25 mouse cellular contexts compared by ENCODE assay signal in genomic region chr9:123936604-123937280, GRCm38 (mm10). TPM values are rescaled to one million over a fixed set of nuclear protein-coding genes. Genes with fewer than 3 reads are reported as not detected.
DNase-seq lines count a peak whose midpoint lies in the region; ATAC-seq and TF ChIP-seq lines count a peak whose summit lies in the region.
"Had no signal": no experiment of that assay in that cellular context is flagged by ENCODE, and none has a peak within 500 bp of the region (broad histone marks: within the 10 kb centered on the region; RNA-seq: fewer than 3 reads in every experiment).

No protein-coding gene starts in this region.

- TF ChIP-seq EP300 in MEL (IDR thresholded peaks at IDR 0.05; ENCODE audit: low read depth in 1 of 2, low read length in 2 of 2) = no peak

- no peaks in the 10 kb centered on the region for H3K36me3 ChIP-seq in C2C12 (ENCODE audit: control insufficient read depth, insufficient read depth)
- peaks cover 0 to 13% of the 10 kb centered on the region in 2 experiments; a peak in 2 of 4 replicates for H3K36me3 ChIP-seq in MEL (ENCODE audit: control insufficient read depth in 1 of 2, insufficient read depth in 2 of 2, low read length in 2 of 2)
- H3K36me3 ChIP-seq in embryonic facial prominence, embryonic 10.5 days (replicated peaks) = no peaks in the 10 kb centered on the region
- H3K36me3 ChIP-seq: embryonic facial prominence, embryonic 15.5 days; heart, embryonic 10.5 days; liver, embryonic 13.5 days; neural tube, embryonic 13.5 days had no signal

- no peak for TF ChIP-seq POLR2A in MEL (IDR thresholded peaks at IDR 0.05; ENCODE audit: control insufficient read depth in 1 of 2, insufficient read depth in 1 of 2, low read depth in 1 of 2, low read length in 2 of 2, poor library complexity in 1 of 2)

- no peaks in the 10 kb centered on the region for H3K27me3 ChIP-seq in C2C12 (ENCODE audit: control insufficient read depth, insufficient read depth, insufficient read length)
- no peaks in the 10 kb centered on the region for H3K27me3 ChIP-seq in MEL (ENCODE audit: control insufficient read depth in 1 of 2, insufficient read depth in 2 of 2, low read length in 2 of 2)
- no peaks in the 10 kb centered on the region for H3K27me3 ChIP-seq in embryonic facial prominence, embryonic 10.5 days (replicated peaks; ENCODE audit: low read depth, poor library complexity, severe bottlenecking)
- H3K27me3 ChIP-seq: embryonic facial prominence, embryonic 15.5 days; liver, embryonic 13.5 days; megakaryocyte, embryonic 14.5 days; neural tube, embryonic 13.5 days had no signal

- no peak overlapping the region for H3K9ac ChIP-seq in MEL (ENCODE audit: control insufficient read depth, low read depth, low read length, poor library complexity, severe bottlenecking)
- H3K9ac ChIP-seq: embryonic facial prominence, embryonic 15.5 days; hindbrain, embryonic 14.5 days; liver, embryonic 13.5 days; neural tube, embryonic 13.5 days had no signal

- no peak overlapping the region for H3ac ChIP-seq in C2C12 (ENCODE audit: control insufficient read depth, insufficient read length, low read depth)

- H3K79me2 ChIP-seq in C2C12 (ENCODE audit: control insufficient read depth, insufficient read depth) = no peaks in the 10 kb centered on the region
- no peaks in the 10 kb centered on the region for H3K79me2 ChIP-seq in MEL (ENCODE audit: control insufficient read depth, insufficient read depth, low read length, poor library complexity)

- H3K9me3 ChIP-seq in MEL (replicated peaks; ENCODE audit: insufficient read depth, low read length) = no peaks in the 10 kb centered on the region
- H3K9me3 ChIP-seq in embryonic facial prominence, embryonic 10.5 days = no peaks in the 10 kb centered on the region
- H3K9me3 ChIP-seq: embryonic facial prominence, embryonic 15.5 days; heart, embryonic 10.5 days; liver, embryonic 13.5 days; megakaryocyte, embryonic 14.5 days; neural tube, embryonic 13.5 days had no signal

- peak; percentile 56 for ATAC-seq in megakaryocyte, adult 5-6 weeks (ENCODE audit: poor library complexity, severe bottlenecking)
- ATAC-seq: Patski had no signal

- DNase-seq in layer of hippocampus, adult 11-12 months (ENCODE audit: low spot score) = peak; percentile 23
- DNase-seq in layer of hippocampus, adult 18-20 months (ENCODE audit: low spot score in 2 of 2) = no peak
- DNase-seq in MEL (ENCODE audit: low read depth, low spot score) = peak; percentile 73
- DNase-seq in cerebellum, postnatal 10 days = no peak
- no peak for DNase-seq in embryonic facial prominence, embryonic 10.5 days (ENCODE audit: low spot score)
- DNase-seq in testis, postnatal 14 days (ENCODE audit: low spot score) = no peak
- DNase-seq: cerebellum, adult 18-20 months; gastrocnemius, postnatal 25 days; heart, postnatal 14 days; kidney, adult 18-20 months; kidney, postnatal 25 days; left cerebral cortex, postnatal 4 days; liver, embryonic 13.5 days had no signal

- TF ChIP-seq CTCF in C2C12 (IDR thresholded peaks at IDR 0.05; ENCODE audit: control insufficient read depth, insufficient read depth, insufficient read length) (no peak), MEL (IDR thresholded peaks at IDR 0.05 in 2 of 3, conservative IDR thresholded peaks at IDR 0.05 in 1 of 3; ENCODE audit: control insufficient read depth in 1 of 3, insufficient read depth in 1 of 3, low read depth in 2 of 3, low read length in 3 of 3, poor library complexity in 1 of 3, severe bottlenecking in 1 of 3) (no peak)

- no peak overlapping the region for H3K27ac ChIP-seq in MEL (ENCODE audit: control insufficient read depth, low read depth, low read length)
- H3K27ac ChIP-seq in embryonic facial prominence, embryonic 10.5 days (replicated peaks) = no peak overlapping the region
- H3K27ac ChIP-seq: embryonic facial prominence, embryonic 15.5 days; heart, embryonic 10.5 days; hindbrain, embryonic 14.5 days; liver, embryonic 13.5 days; neural tube, embryonic 13.5 days had no signal

- WGBS in embryonic facial prominence, embryonic 10.5 days = 90% methylated on average over 9 of the region's 9 CpGs

- no peaks in the 10 kb centered on the region for H3K79me3 ChIP-seq in C2C12 (ENCODE audit: low read depth)

- H3K4me3 ChIP-seq in C2C12 (ENCODE audit: insufficient read depth, poor library complexity, severe bottlenecking) = no peak overlapping the region
- no peak overlapping the region for H3K4me3 ChIP-seq in MEL (ENCODE audit: control insufficient read depth in 1 of 2, insufficient read depth in 1 of 2, low read depth in 2 of 2, low read length in 2 of 2)
- H3K4me3 ChIP-seq in embryonic facial prominence, embryonic 10.5 days = no peak overlapping the region
- H3K4me3 ChIP-seq: embryonic facial prominence, embryonic 15.5 days; heart, embryonic 10.5 days; liver, embryonic 13.5 days; megakaryocyte, embryonic 14.5 days; neural tube, embryonic 13.5 days had no signal

- peaks cover 10 to 29% of the 10 kb centered on the region in 2 experiments for H3K4me1 ChIP-seq in MEL (ENCODE audit: control insufficient read depth in 1 of 2, insufficient read depth in 2 of 2, low read length in 2 of 2)
- H3K4me1 ChIP-seq in embryonic facial prominence, embryonic 10.5 days = no peaks in the 10 kb centered on the region
- H3K4me1 ChIP-seq: embryonic facial prominence, embryonic 15.5 days; heart, embryonic 10.5 days; neural tube, embryonic 13.5 days had no signal

- TF ChIP-seq RAD21 in MEL (IDR thresholded peaks at IDR 0.05; ENCODE audit: low read depth, low read length) = no peak

TF ChIP-seq in C2C12, 6 proteins besides CTCF, POLR2A, EP300 and RAD21:
- TF ChIP-seq USF1 (IDR thresholded peaks at IDR 0.05; ENCODE audit: low read depth) = no peak
- TF ChIP-seq CEBPB (IDR thresholded peaks at IDR 0.05; ENCODE audit: low read depth) = peak; percentile 29
- TF ChIP-seq MYOG (IDR thresholded peaks at IDR 0.05; ENCODE audit: control insufficient read depth, extremely low read depth, insufficient read length) = no peak
- no peak for TF ChIP-seq FOSL1 (IDR thresholded peaks at IDR 0.05; ENCODE audit: insufficient read depth, low read length, poor library complexity, severe bottlenecking)

TF ChIP-seq in MEL, 35 proteins besides CTCF, POLR2A, EP300 and RAD21:
- no peak for TF ChIP-seq TCF12 (IDR thresholded peaks at IDR 0.05; ENCODE audit: low read depth, low read length)
- no peak for TF ChIP-seq JUND (IDR thresholded peaks at IDR 0.05; ENCODE audit: low read depth, low read length)
- TF ChIP-seq MXI1 (IDR thresholded peaks at IDR 0.05; ENCODE audit: low read depth, low read length) = no peak
- no peak for TF ChIP-seq TAL1 (IDR thresholded peaks at IDR 0.05; ENCODE audit: low read length)
- TF ChIP-seq ETS1 (IDR thresholded peaks at IDR 0.05; ENCODE audit: low read depth, low read length) = no peak
- TF ChIP-seq ELF1 (IDR thresholded peaks at IDR 0.05; ENCODE audit: low read depth, low read length) = no peak
- TF ChIP-seq ZC3H11A (IDR thresholded peaks at IDR 0.05; ENCODE audit: low read depth, low read length) = no peak
- TF ChIP-seq MAZ (IDR thresholded peaks at IDR 0.05; ENCODE audit: low read depth, low read length) = no peak
- no peak for TF ChIP-seq E2F4 (IDR thresholded peaks at IDR 0.05; ENCODE audit: borderline replicate concordance, low read depth, low read length)
- no peak for TF ChIP-seq RCOR1 (IDR thresholded peaks at IDR 0.05; ENCODE audit: low read depth, low read length)
- no peak for TF ChIP-seq SMC3 (IDR thresholded peaks at IDR 0.05; ENCODE audit: low read depth, low read length)

RNA-seq across cellular contexts. Expression of gene Ccr1, which starts 31.8 kb away (rescaled TPM):
- total RNA-seq in layer of hippocampus, adult 18-20 months (2021) = under 1 TPM in 1 of 2 experiments, not detected in 1; 0.10 TPM
- polyA plus RNA-seq in C2C12 (2012; fragmentation: generic; extraction: Trizol) = 0.13 TPM
- not detected in 2 replicates for total RNA-seq in MEL (2012; rRNA removed)
- under 1 TPM in 1 of 2 experiments, not detected in 1; 0.07 TPM for polyA plus RNA-seq in MEL (2012; ENCODE audit: insufficient read depth in 1 of 2, insufficient read length in 2 of 2, low read depth in 1 of 2, low replicate concordance in 2 of 2, missing spikeins in 1 of 2)
- total RNA-seq in megakaryocyte, adult 5-6 weeks (2015) = 119 and 127 TPM in 2 replicates
- 94.4 and 94.8 TPM in 2 replicates for total RNA-seq in megakaryocyte, adult 5-6 weeks (2017)
- polyA plus RNA-seq in embryonic facial prominence, embryonic 10.5 days (2016; fragmentation: Nextera tagmentation; extraction: Ambion mirVana) = 0.51 and 0.57 TPM in 2 replicates
- polyA plus RNA-seq: Patski had no signal

RNA-seq across cellular contexts. Expression of gene Ccr1l1, which starts 41.5 kb away (rescaled TPM):
- not detected for total RNA-seq in layer of hippocampus, adult 18-20 months (2021)
- polyA plus RNA-seq in C2C12 (2012; fragmentation: generic; extraction: Trizol) = not detected
- not detected in 2 replicates for total RNA-seq in MEL (2012; rRNA removed)
- polyA plus RNA-seq in MEL (2012; ENCODE audit: insufficient read depth in 1 of 2, insufficient read length in 2 of 2, low read depth in 1 of 2, low replicate concordance in 2 of 2, missing spikeins in 1 of 2) = not detected
- total RNA-seq in megakaryocyte, adult 5-6 weeks (2015) = 0.23 and 1.0 TPM in 2 replicates
- total RNA-seq in megakaryocyte, adult 5-6 weeks (2017) = 0.33 TPM in 1 of 2 replicates, not detected in the other
- polyA plus RNA-seq in embryonic facial prominence, embryonic 10.5 days (2016; fragmentation: Nextera tagmentation; extraction: Ambion mirVana) = not detected in 2 replicates
- total RNA-seq: adrenal gland, adult 18-20 months; gastrocnemius, postnatal 25 days; heart, postnatal 14 days; left cerebral cortex, postnatal 4 days had no signal
- polyA plus RNA-seq: brain, embryonic 14.5 days; embryonic facial prominence, embryonic 15.5 days; forebrain, embryonic 11.5 days; frontal cortex, adult 2 months; heart, embryonic 10.5 days; hindbrain, embryonic 14.5 days; liver, embryonic 13.5 days; neural tube, embryonic 13.5 days; Patski had no signal

Comparison
In these comparisons a context has a peak if more than half of its experiments do, and no peak if none do; other contexts are left out.
1. DNase-seq: peak in layer of hippocampus, adult 11-12 months (single experiment) and MEL (single experiment); none in layer of hippocampus, adult 18-20 months (0 of 2), cerebellum, postnatal 10 days (0 of 2), embryonic facial prominence, embryonic 10.5 days (single experiment) and testis, postnatal 14 days (single experiment).
2. RNA of gene Ccr1, which starts 31.8 kb away (total RNA-seq): 94.4 to 127 TPM in megakaryocyte, adult 5-6 weeks; 0.10 TPM in layer of hippocampus, adult 18-20 months and not detected in MEL; every median in the first group is over 10 times any median in the second.